Mouse (Mus musculus) heart, adult 2 months (tissue): ENCODE data around the gene Xirp2.

Experiments
- CTCF ChIP-seq: fragments of 200-600 bp; IDR thresholded peaks from 2 replicates; pipeline ENCODE4 v1.8.1; 2022; ENCODE audit warnings: antibody characterized with exemption, mild to moderate bottlenecking, moderate library complexity
- POLR2A ChIP-seq: fragments of 200-500 bp; IDR thresholded peaks from 2 replicates; pipeline ENCODE4 v1.6.1; 2011; ENCODE audit warnings: mild to moderate bottlenecking, low read depth, low read length, control low read depth; ENCODE audit not compliant: insufficient read depth

DNA sequence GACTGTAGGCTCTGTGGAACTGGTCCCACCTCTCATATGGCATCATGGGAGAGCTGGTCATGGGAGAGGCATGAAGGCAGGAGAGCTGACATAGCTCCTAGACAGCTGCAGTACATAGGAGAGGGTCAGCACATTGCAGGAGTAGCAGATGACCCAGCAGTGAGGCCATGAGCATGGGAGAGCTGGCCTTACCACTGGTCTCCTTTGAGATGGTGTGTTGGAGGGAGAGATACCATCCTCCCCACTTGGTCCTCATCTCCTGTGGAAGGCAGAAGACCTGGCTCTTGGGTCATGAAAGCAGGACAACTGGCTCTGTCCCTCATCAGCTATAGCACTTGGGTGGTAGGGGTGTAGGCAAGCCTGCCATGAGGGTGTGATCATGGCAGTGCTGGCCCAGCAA, 24.9 kb upstream of the Xirp2 start:
- TF ChIP-seq POLR2A (no peak), CTCF (no peak)
